Mouse (Mus musculus): ENCODE measurements around the gene Arhgap15. TPM values are rescaled to one million over a fixed set of nuclear protein-coding genes. Genes with fewer than 3 reads are reported as not detected.

The Arhgap15 gene
- polyA plus RNA-seq, 1 experiment from 2014 or later = 1.9 TPM

- no peak for ATAC-seq (ENCODE audit: low FRiP score, low TSS enrichment)
- WGBS = 87% methylated on average over 1 of the region's 1 CpGs
- Histone ChIP-seq H3K4me1 (ENCODE audit: control insufficient read depth, insufficient read depth, low read length) (no peaks in the 10 kb centered on the region), H3K4me3 (replicated peaks; ENCODE audit: low read depth, low read length) (no peak overlapping the region), H3K27me3 (ENCODE audit: control insufficient read depth, insufficient read depth, low read length) (no peaks in the 10 kb centered on the region), H3K27ac (replicated peaks; ENCODE audit: low read depth, low read length) (no peak overlapping the region), H3K9ac (replicated peaks; ENCODE audit: low read length) (no peak overlapping the region), H3K4me2 (ENCODE audit: low read length) (no peak overlapping the region), H3K36me3 (ENCODE audit: control insufficient read depth, insufficient read depth, low read length) (no peaks in the 10 kb centered on the region), H3K9me3 (ENCODE audit: control insufficient read depth, low read length) (no peaks in the 10 kb centered on the region)
- no peak for DNase-seq
Observed at GRCm38 (mm10) chr2:44045231-44045630, 296.6 kb downstream of the Arhgap15 start.

GRCm38 (mm10) chr2:44060306-44060705, 311.7 kb downstream of the Arhgap15 start:
- Histone ChIP-seq H3K9me3 (ENCODE audit: control insufficient read depth, low read length) (no peaks in the 10 kb centered on the region), H3K9ac (replicated peaks; ENCODE audit: low read length) (no peak overlapping the region), H3K4me1 (ENCODE audit: control insufficient read depth, insufficient read depth, low read length) (no peaks in the 10 kb centered on the region), H3K27me3 (ENCODE audit: control insufficient read depth, insufficient read depth, low read length) (no peaks in the 10 kb centered on the region), H3K36me3 (ENCODE audit: control insufficient read depth, insufficient read depth, low read length) (no peaks in the 10 kb centered on the region), H3K4me2 (ENCODE audit: low read length) (no peak overlapping the region), H3K27ac (replicated peaks; ENCODE audit: low read depth, low read length) (no peak overlapping the region), H3K4me3 (replicated peaks; ENCODE audit: low read depth, low read length) (no peak overlapping the region)
- no peak for DNase-seq
- ATAC-seq (ENCODE audit: low FRiP score, low TSS enrichment) = no peak
- 85% methylated on average over 9 of the region's 9 CpGs for WGBS

GRCm38 (mm10) chr2:44060716-44061115, 312.1 kb downstream of the Arhgap15 start:
- Histone ChIP-seq H3K4me2 (ENCODE audit: low read length) (no peak overlapping the region), H3K9me3 (ENCODE audit: control insufficient read depth, low read length) (no peaks in the 10 kb centered on the region), H3K4me3 (replicated peaks; ENCODE audit: low read depth, low read length) (no peak overlapping the region), H3K27me3 (ENCODE audit: control insufficient read depth, insufficient read depth, low read length) (no peaks in the 10 kb centered on the region), H3K27ac (replicated peaks; ENCODE audit: low read depth, low read length) (no peak overlapping the region), H3K9ac (replicated peaks; ENCODE audit: low read length) (no peak overlapping the region), H3K36me3 (ENCODE audit: control insufficient read depth, insufficient read depth, low read length) (no peaks in the 10 kb centered on the region), H3K4me1 (ENCODE audit: control insufficient read depth, insufficient read depth, low read length) (no peaks in the 10 kb centered on the region)
- 75% methylated on average over 8 of the region's 8 CpGs for WGBS
- no peak for ATAC-seq (ENCODE audit: low FRiP score, low TSS enrichment)
- peak; percentile 30 for DNase-seq

GRCm38 (mm10) chr2:44065067-44065466, 316.4 kb downstream of the Arhgap15 start:
- 75% methylated on average over 5 of the region's 5 CpGs for WGBS
- Histone ChIP-seq H3K9me3 (ENCODE audit: control insufficient read depth, low read length) (no peaks in the 10 kb centered on the region), H3K27ac (replicated peaks; ENCODE audit: low read depth, low read length) (no peak overlapping the region), H3K4me2 (ENCODE audit: low read length) (no peak overlapping the region), H3K36me3 (ENCODE audit: control insufficient read depth, insufficient read depth, low read length) (no peaks in the 10 kb centered on the region), H3K9ac (replicated peaks; ENCODE audit: low read length) (no peak overlapping the region), H3K4me1 (ENCODE audit: control insufficient read depth, insufficient read depth, low read length) (no peaks in the 10 kb centered on the region), H3K4me3 (replicated peaks; ENCODE audit: low read depth, low read length) (no peak overlapping the region), H3K27me3 (ENCODE audit: control insufficient read depth, insufficient read depth, low read length) (no peaks in the 10 kb centered on the region)
- ATAC-seq (ENCODE audit: low FRiP score, low TSS enrichment) (no peak), DNase-seq (peak; percentile 8)

GRCm38 (mm10) chr2:44068151-44068840, 319.7 kb downstream of the Arhgap15 start:
- 72% methylated on average over 7 of the region's 7 CpGs for WGBS
- Histone ChIP-seq H3K9me3 (ENCODE audit: control insufficient read depth, low read length) (no peaks in the 10 kb centered on the region), H3K36me3 (ENCODE audit: control insufficient read depth, insufficient read depth, low read length) (no peaks in the 10 kb centered on the region), H3K27me3 (ENCODE audit: control insufficient read depth, insufficient read depth, low read length) (no peaks in the 10 kb centered on the region), H3K27ac (replicated peaks; ENCODE audit: low read depth, low read length) (no peak overlapping the region), H3K4me3 (replicated peaks; ENCODE audit: low read depth, low read length) (no peak overlapping the region), H3K9ac (replicated peaks; ENCODE audit: low read length) (no peak overlapping the region), H3K4me1 (ENCODE audit: control insufficient read depth, insufficient read depth, low read length) (no peaks in the 10 kb centered on the region), H3K4me2 (ENCODE audit: low read length) (no peak overlapping the region)
- ATAC-seq (ENCODE audit: low FRiP score, low TSS enrichment) (no peak), DNase-seq (peak; percentile 28)

- ATAC-seq (ENCODE audit: low FRiP score, low TSS enrichment) (no peak), DNase-seq (no peak)
- no peaks in the 10 kb centered on the region for H3K4me1 ChIP-seq (ENCODE audit: control insufficient read depth, insufficient read depth, low read length)
- H3K9ac ChIP-seq (replicated peaks; ENCODE audit: low read length) = no peak overlapping the region
- no peaks in the 10 kb centered on the region for H3K9me3 ChIP-seq (ENCODE audit: control insufficient read depth, low read length)
- H3K4me3 ChIP-seq (replicated peaks; ENCODE audit: low read depth, low read length) = no peak overlapping the region
- no peak overlapping the region for H3K27ac ChIP-seq (replicated peaks; ENCODE audit: low read depth, low read length)
- WGBS = 85% methylated on average over 2 of the region's 2 CpGs
- no peaks in the 10 kb centered on the region for H3K27me3 ChIP-seq (ENCODE audit: control insufficient read depth, insufficient read depth, low read length)
- no peak overlapping the region for H3K4me2 ChIP-seq (ENCODE audit: low read length)
- no peaks in the 10 kb centered on the region for H3K36me3 ChIP-seq (ENCODE audit: control insufficient read depth, insufficient read depth, low read length)
Observed at GRCm38 (mm10) chr2:44068906-44069305, 320.3 kb downstream of the Arhgap15 start.

GRCm38 (mm10) chr2:44076570-44076969, 327.9 kb downstream of the Arhgap15 start:
- no peak overlapping the region for H3K4me3 ChIP-seq (replicated peaks; ENCODE audit: low read depth, low read length)
- no peaks in the 10 kb centered on the region for H3K9me3 ChIP-seq (ENCODE audit: control insufficient read depth, low read length)
- DNase-seq = no peak
- H3K4me2 ChIP-seq (ENCODE audit: low read length) = no peak overlapping the region
- H3K36me3 ChIP-seq (ENCODE audit: control insufficient read depth, insufficient read depth, low read length) = no peaks in the 10 kb centered on the region
- no peak overlapping the region for H3K27ac ChIP-seq (replicated peaks; ENCODE audit: low read depth, low read length)
- H3K4me1 ChIP-seq (ENCODE audit: control insufficient read depth, insufficient read depth, low read length) = no peaks in the 10 kb centered on the region
- H3K9ac ChIP-seq (replicated peaks; ENCODE audit: low read length) = no peak overlapping the region
- H3K27me3 ChIP-seq (ENCODE audit: control insufficient read depth, insufficient read depth, low read length) = no peaks in the 10 kb centered on the region
- ATAC-seq (ENCODE audit: low FRiP score, low TSS enrichment) = no peak

GRCm38 (mm10) chr2:44080530-44080929, 331.9 kb downstream of the Arhgap15 start:
- DNase-seq (no peak), ATAC-seq (ENCODE audit: low FRiP score, low TSS enrichment) (no peak)
- no peak overlapping the region for H3K9ac ChIP-seq (replicated peaks; ENCODE audit: low read length)
- no peak overlapping the region for H3K27ac ChIP-seq (replicated peaks; ENCODE audit: low read depth, low read length)
- 93% methylated on average over 6 of the region's 6 CpGs for whole genome bisulfite sequencing
- no peaks in the 10 kb centered on the region for H3K27me3 ChIP-seq (ENCODE audit: control insufficient read depth, insufficient read depth, low read length)
- no peak overlapping the region for H3K4me3 ChIP-seq (replicated peaks; ENCODE audit: low read depth, low read length)
- no peaks in the 10 kb centered on the region for H3K36me3 ChIP-seq (ENCODE audit: control insufficient read depth, insufficient read depth, low read length)
- no peaks in the 10 kb centered on the region for H3K9me3 ChIP-seq (ENCODE audit: control insufficient read depth, low read length)
- no peaks in the 10 kb centered on the region for H3K4me1 ChIP-seq (ENCODE audit: control insufficient read depth, insufficient read depth, low read length)
- H3K4me2 ChIP-seq (ENCODE audit: low read length) = no peak overlapping the region

GRCm38 (mm10) chr2:44081241-44081640, 332.6 kb downstream of the Arhgap15 start:
- Histone ChIP-seq H3K27ac (replicated peaks; ENCODE audit: low read depth, low read length) (no peak overlapping the region), H3K9me3 (ENCODE audit: control insufficient read depth, low read length) (no peaks in the 10 kb centered on the region), H3K36me3 (ENCODE audit: control insufficient read depth, insufficient read depth, low read length) (no peaks in the 10 kb centered on the region), H3K4me2 (ENCODE audit: low read length) (no peak overlapping the region), H3K9ac (replicated peaks; ENCODE audit: low read length) (no peak overlapping the region), H3K27me3 (ENCODE audit: control insufficient read depth, insufficient read depth, low read length) (no peaks in the 10 kb centered on the region), H3K4me3 (replicated peaks; ENCODE audit: low read depth, low read length) (no peak overlapping the region), H3K4me1 (ENCODE audit: control insufficient read depth, insufficient read depth, low read length) (no peaks in the 10 kb centered on the region)
- ATAC-seq (ENCODE audit: low FRiP score, low TSS enrichment) = no peak
- WGBS = 88% methylated on average over 4 of the region's 4 CpGs
- DNase-seq = no peak

Measured in midbrain, embryonic 14.5 days (tissue).